ENCODE assay signal across 8 mouse cellular contexts in the genomic region with DNA sequence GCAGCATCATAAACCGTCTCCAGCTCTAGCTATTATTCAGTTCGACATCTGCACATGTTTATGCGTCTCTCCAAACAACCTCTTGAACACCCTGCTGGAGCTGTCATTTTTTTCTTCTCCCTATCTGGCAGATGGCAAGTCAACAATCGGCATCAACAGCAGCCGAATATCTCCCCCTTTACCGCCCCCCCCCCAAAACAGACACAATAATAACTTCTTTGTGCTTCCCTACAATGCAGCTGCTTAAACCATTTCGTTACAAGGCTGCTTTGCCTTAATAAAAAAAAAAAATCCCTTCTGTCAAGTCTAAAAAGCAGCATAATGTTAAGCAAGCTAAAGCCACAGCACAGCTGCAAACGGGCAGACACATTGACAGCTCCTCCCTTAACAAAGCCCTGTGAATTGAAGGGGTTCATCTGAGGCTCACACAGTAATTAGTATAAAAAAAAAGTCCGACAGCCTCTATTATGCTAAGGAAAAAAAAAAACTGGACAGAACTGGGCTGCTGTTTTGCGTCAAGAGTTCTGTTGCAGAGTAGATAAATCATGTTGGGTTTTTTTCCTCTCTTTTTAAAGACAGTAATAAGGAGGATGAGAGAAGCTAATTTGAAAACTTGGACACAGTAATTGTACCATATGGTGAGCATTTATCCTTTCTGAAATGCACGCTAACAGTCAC.
DNase-seq lines count a peak whose midpoint lies in the region; ATAC-seq and TF ChIP-seq lines count a peak whose summit lies in the region.

No protein-coding gene starts in this region.

- no peak for TF ChIP-seq POLR2A in liver, adult 2 months (IDR thresholded peaks at IDR 0.05; ENCODE audit: extremely low read depth, insufficient read depth, low read length)
- TF ChIP-seq POLR2A in olfactory bulb, adult 2 months (IDR thresholded peaks at IDR 0.05; ENCODE audit: insufficient read depth, low read depth, low read length) = no peak

- WGBS in liver, adult 2 months = 74% methylated on average over 11 of the region's 11 CpGs
- 57% methylated on average over 11 of the region's 11 CpGs for WGBS in liver, embryonic 12.5 days (ENCODE audit: insufficient replicate concordance)
- WGBS in hindbrain, embryonic 13.5 days = 5% methylated on average over 11 of the region's 11 CpGs
- 25% methylated on average over 11 of the region's 11 CpGs for WGBS in olfactory bulb, adult 2 months

- DNase-seq in frontal cortex, postnatal 10 days (ENCODE audit: low spot score in 2 of 2) = no peak
- peak; percentile 5 for DNase-seq in liver, adult 2 months (ENCODE audit: extremely low read depth, low read depth, low spot score)
- DNase-seq in urinary bladder, adult 2 months (ENCODE audit: low spot score) = no peak
- no peak for DNase-seq in frontal cortex, postnatal 25 days (ENCODE audit: low spot score in 2 of 2)

- H3K27ac ChIP-seq in liver, adult 2 months (replicated peaks; ENCODE audit: insufficient read depth, low read depth, low read length) = no peak overlapping the region
- no peak overlapping the region for H3K27ac ChIP-seq in liver, embryonic 12.5 days
- peak overlapping the region; percentile 78 for H3K27ac ChIP-seq in hindbrain, embryonic 13.5 days
- peak overlapping the region; percentile 69; the same call in 1 of the 2 replicates for H3K27ac ChIP-seq in olfactory bulb, adult 2 months (ENCODE audit: insufficient read depth, low read depth, low read length)

- H3K4me3 ChIP-seq in liver, adult 2 months (ENCODE audit: insufficient read depth, low read depth, low read length) = no peak overlapping the region
- no peak overlapping the region for H3K4me3 ChIP-seq in liver, embryonic 12.5 days
- peak overlapping the region; percentile 28 for H3K4me3 ChIP-seq in hindbrain, embryonic 13.5 days
- no peak overlapping the region for H3K4me3 ChIP-seq in olfactory bulb, adult 2 months (ENCODE audit: insufficient read depth, low read depth, low read length)

- no peak overlapping the region for H3K9ac ChIP-seq in liver, adult 2 months (ENCODE audit: low read depth, low read length)
- no peak overlapping the region for H3K9ac ChIP-seq in liver, embryonic 12.5 days
- peak overlapping the region; percentile 49; the same call in 1 of the 2 replicates for H3K9ac ChIP-seq in hindbrain, embryonic 13.5 days

- H3K4me1 ChIP-seq in liver, adult 2 months (ENCODE audit: control insufficient read depth, insufficient read depth, low read length) = no peaks in the 10 kb centered on the region
- no peaks in the 10 kb centered on the region for H3K4me1 ChIP-seq in liver, embryonic 12.5 days
- peaks cover 18% of the 10 kb centered on the region for H3K4me1 ChIP-seq in hindbrain, embryonic 13.5 days (replicated peaks)
- 0 out of 2 replicates have a peak, but pooled peaks cover 2% of the 10 kb centered on the region for H3K4me1 ChIP-seq in olfactory bulb, adult 2 months (ENCODE audit: control insufficient read depth, insufficient read depth, low read length)

- ATAC-seq in frontal cortex, adult (ENCODE audit: low TSS enrichment) = peak; percentile 85
- ATAC-seq in liver, embryonic 12.5 days = no peak
- ATAC-seq in hindbrain, embryonic 13.5 days (ENCODE audit: low FRiP score) = peak; percentile 86

- no peak for TF ChIP-seq CTCF in liver, adult 2 months (IDR thresholded peaks at IDR 0.05; ENCODE audit: low read depth, low read length)
- TF ChIP-seq CTCF in olfactory bulb, adult 2 months (IDR thresholded peaks at IDR 0.05; ENCODE audit: insufficient read depth, low read depth, low read length) = no peak

- H3K27me3 ChIP-seq in liver, adult 2 months (ENCODE audit: control insufficient read depth, insufficient read depth, low read length) = no peaks in the 10 kb centered on the region
- H3K27me3 ChIP-seq in liver, embryonic 12.5 days (replicated peaks) = no peaks in the 10 kb centered on the region
- no peaks in the 10 kb centered on the region for H3K27me3 ChIP-seq in hindbrain, embryonic 13.5 days

- H3K36me3 ChIP-seq in liver, adult 2 months (ENCODE audit: control insufficient read depth, insufficient read depth, low read length) = no peaks in the 10 kb centered on the region
- no peaks in the 10 kb centered on the region for H3K36me3 ChIP-seq in liver, embryonic 12.5 days
- H3K36me3 ChIP-seq in hindbrain, embryonic 13.5 days = no peaks in the 10 kb centered on the region

- no peaks in the 10 kb centered on the region for H3K9me3 ChIP-seq in liver, embryonic 12.5 days (replicated peaks)
- H3K9me3 ChIP-seq in hindbrain, embryonic 13.5 days = no peaks in the 10 kb centered on the region

- no peak overlapping the region for H3K4me2 ChIP-seq in liver, embryonic 12.5 days
- peak overlapping the region; percentile 48 for H3K4me2 ChIP-seq in hindbrain, embryonic 13.5 days

- no peaks in the 10 kb centered on the region for H3K79me2 ChIP-seq in liver, adult 2 months (ENCODE audit: control insufficient read depth, insufficient read depth, low read length)

Comparison
In these comparisons a context has a peak if more than half of its experiments do, and no peak if none do; other contexts are left out.
1. H3K27ac ChIP-seq: peak in hindbrain, embryonic 13.5 days (single experiment) and olfactory bulb, adult 2 months (single experiment); none in liver, adult 2 months (single experiment) and liver, embryonic 12.5 days (single experiment).